Mouse (Mus musculus) macrophage (primary cell): Measurements from ENCODE around the gene Nrxn2. TPM values are rescaled to one million over a fixed set of nuclear protein-coding genes. Genes with fewer than 3 reads are reported as not detected.

Source experiments
- H3K27ac ChIP-seq: fragments of 350-480 bp; formaldehyde crosslinking; 2 replicates; pipeline ENCODE4 v1.9.0; 2021
- H3K36me3 ChIP-seq: fragments of 350-480 bp; formaldehyde crosslinking; 2 replicates; pipeline ENCODE4 v1.9.0; 2021; ENCODE audit errors: inconsistent target
- H3K4me3 ChIP-seq: fragments of 350-480 bp; formaldehyde crosslinking; 2 replicates; pipeline ENCODE4 v1.9.0; 2021; ENCODE audit errors: inconsistent target
- H3K79me2 ChIP-seq: fragments of 350-480 bp; formaldehyde crosslinking; 2 replicates; pipeline ENCODE4 v1.9.0; 2021; ENCODE audit errors: inconsistent target
- WGBS: methylation state at CpG from one replicate; pipeline ENCODE4 v1.1.7; 2026; ENCODE audit warnings: inconsistent platforms; ENCODE audit not compliant: missing documents; 5-methylcytosine and 5-hydroxymethylcytosine counted together
- polyA plus RNA-seq: library from polyadenylated mRNA; stranded (reverse); fragments of 250-400 nt; gene quantifications from 3 replicates; pipeline ENCODE4 v1.2.4, GENCODE M21; 2018; ENCODE audit warnings: inconsistent platforms

Gene Nrxn2
- polyA plus RNA-seq, 1 experiment from 2014 or later = not detected

DNA sequence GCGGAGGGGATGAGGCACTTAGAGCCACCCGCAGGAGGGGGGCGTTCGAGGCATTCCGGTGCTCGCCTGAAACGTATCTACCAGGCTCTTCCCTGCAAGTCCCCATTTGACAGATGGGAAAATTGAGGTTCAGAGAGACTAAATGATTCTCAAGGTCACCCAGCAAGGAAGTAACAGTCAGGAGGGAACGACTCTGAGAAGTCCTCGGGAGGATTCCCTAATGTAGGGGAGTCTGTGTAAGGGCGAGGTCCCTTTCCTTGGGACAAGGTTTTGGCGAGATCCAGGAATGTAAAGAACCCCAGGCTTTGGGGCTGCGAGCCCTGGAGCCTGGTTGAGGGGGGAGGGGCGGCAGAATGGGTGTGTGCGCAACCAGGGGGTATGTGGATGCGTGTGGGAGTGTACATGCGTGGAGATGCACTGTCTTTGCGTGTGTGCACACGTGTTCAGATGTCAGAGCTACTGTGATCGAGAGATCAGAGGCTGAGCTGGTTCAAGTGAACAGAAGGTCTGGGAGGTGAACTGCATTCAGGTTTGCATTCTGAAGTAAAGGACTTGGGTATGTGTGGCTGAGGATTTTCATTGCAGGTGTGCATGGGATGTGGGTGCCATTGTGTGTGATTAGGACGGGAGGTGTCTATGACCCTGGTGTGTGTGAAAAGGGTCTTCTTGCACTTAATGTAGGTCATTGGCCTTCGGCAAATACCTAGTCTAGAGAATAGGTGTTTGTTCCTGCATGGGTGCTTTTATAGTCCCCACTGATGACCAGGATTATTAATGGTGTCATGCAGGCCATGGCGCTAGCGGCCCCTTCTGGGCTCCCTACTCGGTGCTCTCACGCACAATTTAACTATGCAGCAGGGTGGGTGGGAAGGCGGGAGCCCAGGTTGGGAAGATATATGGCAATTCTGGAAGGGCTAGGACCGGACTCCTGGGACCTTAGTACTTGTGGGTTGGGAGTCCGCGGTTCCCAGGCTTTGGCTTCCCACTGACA, 18.1 kb upstream of the Nrxn2 start:
- 4% methylated on average over 29 of the region's 29 CpGs for WGBS
- Histone ChIP-seq H3K4me3 (no peak overlapping the region), H3K79me2 (no peaks in the 10 kb centered on the region), H3K27ac (no peak overlapping the region), H3K36me3 (no peaks in the 10 kb centered on the region)

DNA sequence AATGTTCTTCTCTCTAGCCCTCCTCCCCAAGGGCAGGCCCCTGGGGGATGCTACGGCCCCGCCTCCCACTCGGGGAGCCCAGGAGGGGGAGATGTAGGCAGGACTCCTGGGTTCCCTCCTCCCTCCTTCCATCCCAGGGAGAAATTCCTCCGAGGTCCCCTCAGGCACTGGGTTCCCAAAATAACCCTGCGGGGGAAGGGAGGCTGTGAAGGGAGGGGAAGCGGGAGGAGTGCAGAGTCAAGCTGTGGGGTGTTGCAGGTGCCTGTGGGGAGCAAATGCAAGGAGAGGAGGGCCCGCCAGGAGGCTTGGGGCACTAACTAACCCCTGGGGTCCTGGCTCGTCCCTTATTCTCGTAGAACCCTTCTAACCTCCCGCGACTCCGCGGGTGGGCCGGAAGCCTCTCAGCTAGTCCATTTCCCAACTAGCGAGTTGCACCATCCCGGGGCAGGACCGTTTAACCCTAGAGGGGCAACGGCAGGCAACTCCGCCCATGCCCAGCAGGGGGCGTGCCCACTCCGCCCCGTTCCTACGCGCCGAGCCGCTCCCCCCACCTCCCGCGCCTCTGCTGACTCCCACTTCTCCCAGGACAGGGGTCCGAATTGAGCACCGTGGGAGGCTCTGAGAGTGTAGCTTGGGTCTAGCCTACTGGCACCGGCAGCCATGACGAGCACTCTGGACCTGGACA, 17.3 kb upstream of the Nrxn2 start:
- no peaks in the 10 kb centered on the region for H3K36me3 ChIP-seq
- under 1% methylated on average over 32 of the region's 32 CpGs for WGBS
- H3K27ac ChIP-seq = no peak overlapping the region
- peak overlapping the region; percentile 22; the same call in 1 of the 2 replicates for H3K4me3 ChIP-seq
- H3K79me2 ChIP-seq = no peaks in the 10 kb centered on the region

DNA sequence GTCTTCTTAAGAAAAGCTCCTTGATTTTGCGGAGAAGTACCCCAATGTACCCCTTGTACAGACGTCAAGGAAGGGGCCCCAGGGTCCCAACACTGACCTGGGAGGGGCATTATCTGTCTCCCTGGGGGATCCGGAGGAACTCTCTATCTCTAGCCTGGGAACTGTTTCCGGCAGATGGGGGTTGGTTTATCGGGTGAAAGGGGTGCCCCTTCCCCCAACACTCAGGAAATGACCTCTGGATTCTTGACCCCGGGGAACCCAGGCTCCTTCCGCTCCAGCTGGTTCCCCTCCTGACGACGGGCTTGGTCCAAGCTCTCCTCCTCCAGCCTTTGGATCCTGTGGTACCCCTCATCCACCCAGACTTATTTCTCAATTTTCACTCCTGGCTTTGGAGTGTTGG, 16.6 kb upstream of the Nrxn2 start:
- no peaks in the 10 kb centered on the region for H3K79me2 ChIP-seq
- no peak overlapping the region for H3K27ac ChIP-seq
- no peaks in the 10 kb centered on the region for H3K36me3 ChIP-seq
- WGBS = 6% methylated on average over 9 of the region's 9 CpGs
- peak overlapping the region; percentile 22; the same call in 1 of the 2 replicates for H3K4me3 ChIP-seq

DNA sequence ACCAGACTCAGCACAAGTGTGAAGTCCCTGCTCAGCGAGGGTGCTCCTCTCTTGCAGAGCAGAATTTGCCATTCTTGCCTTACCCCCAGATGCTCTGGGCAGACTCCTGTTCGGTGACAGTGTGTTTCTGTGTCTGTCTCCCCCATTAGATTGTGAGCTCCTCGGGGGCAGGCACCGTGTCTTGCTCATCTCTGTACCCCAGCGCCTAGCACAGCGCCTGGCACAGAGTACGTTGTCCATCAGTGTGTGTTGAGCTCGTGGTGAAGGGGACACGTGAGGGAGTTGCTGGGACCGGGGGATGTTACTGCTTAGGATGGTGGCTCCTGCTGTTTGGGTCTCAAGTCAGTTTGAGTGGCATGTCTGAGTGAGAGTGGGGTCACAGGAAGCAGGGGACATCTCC, 14.7 kb upstream of the Nrxn2 start:
- Histone ChIP-seq H3K4me3 (no peak overlapping the region), H3K27ac (no peak overlapping the region), H3K79me2 (no peaks in the 10 kb centered on the region), H3K36me3 (no peaks in the 10 kb centered on the region)
- WGBS = 92% methylated on average over 9 of the region's 10 CpGs

DNA sequence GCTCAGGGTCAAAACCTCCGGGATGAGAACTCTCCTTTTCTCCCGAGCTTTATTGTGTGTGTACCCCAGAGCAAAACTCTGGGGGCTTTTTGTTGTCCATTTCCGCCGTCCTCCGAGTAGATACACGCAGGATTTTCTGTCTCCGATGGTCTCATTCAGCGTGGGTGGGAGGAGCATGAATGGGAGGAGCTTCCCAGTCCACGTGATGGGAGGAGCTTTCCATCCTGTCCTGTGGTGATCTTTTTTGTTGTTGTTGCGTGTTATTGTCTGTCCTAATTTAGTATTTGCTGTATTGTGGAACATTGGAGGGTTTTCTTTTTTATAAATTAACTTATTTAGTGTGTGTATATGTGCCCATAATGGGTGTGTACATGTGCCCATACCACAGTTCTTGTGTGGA, 13.1 kb upstream of the Nrxn2 start:
- H3K36me3 ChIP-seq = no peaks in the 10 kb centered on the region
- no peak overlapping the region for H3K27ac ChIP-seq
- H3K4me3 ChIP-seq = no peak overlapping the region
- no peaks in the 10 kb centered on the region for H3K79me2 ChIP-seq
- WGBS = 77% methylated on average over 10 of the region's 10 CpGs

DNA sequence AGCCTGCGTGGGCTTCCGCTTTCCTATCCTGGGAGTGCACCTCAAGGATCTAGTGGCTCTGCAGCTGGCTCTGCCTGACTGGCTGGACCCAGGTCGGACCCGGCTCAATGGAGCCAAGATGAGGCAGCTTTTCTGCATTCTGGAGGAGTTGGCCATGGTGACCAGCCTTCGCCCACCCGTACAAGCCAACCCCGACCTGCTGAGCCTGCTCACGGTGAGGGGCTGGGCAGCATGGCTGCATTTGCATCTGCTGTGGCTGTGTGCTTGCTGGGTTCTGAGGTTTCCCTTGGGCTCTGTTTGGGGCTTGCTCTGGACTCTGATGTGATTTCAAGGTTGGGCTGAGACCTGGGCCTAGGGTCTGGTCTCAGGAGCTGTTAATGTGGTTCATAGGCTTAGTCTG, 11.4 kb upstream of the Nrxn2 start:
- WGBS = 99% methylated on average over 6 of the region's 8 CpGs
- Histone ChIP-seq H3K4me3 (no peak overlapping the region), H3K27ac (no peak overlapping the region), H3K36me3 (no peaks in the 10 kb centered on the region), H3K79me2 (no peaks in the 10 kb centered on the region)

DNA sequence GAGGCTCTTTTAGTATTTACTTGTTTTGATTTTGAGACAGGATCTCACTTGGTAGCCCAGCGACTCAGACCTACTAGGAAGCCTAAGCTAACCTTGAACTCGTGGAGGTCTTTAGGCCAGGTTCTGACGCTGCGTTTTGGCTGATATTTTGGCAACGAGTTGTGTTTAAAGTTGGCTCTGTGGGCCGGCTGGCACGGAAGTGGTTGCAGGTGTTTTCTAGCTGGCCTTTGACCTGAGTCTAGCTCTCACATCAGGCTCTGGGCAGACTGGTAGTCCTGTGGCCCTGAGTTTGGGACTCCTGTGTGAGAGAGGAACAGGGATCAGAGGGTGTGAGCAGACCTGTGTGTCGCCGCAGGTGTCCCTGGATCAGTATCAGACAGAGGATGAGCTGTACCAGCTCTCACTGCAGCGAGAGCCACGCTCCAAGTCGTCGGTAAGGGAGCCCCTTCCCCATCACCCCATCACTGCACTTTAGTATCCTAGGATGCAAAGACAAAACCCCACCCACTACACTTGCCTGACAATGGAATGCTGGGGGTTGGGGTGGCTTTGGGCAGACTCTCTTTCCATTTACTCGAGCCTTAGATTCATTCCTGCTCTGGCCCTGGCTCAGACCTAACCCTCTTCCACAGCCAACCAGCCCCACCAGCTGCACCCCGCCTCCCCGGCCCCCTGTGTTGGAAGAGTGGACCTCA, 10.6 kb upstream of the Nrxn2 start:
- WGBS = 94% methylated on average over 16 of the region's 16 CpGs
- Histone ChIP-seq H3K79me2 (no peaks in the 10 kb centered on the region), H3K36me3 (no peaks in the 10 kb centered on the region), H3K27ac (no peak overlapping the region), H3K4me3 (no peak overlapping the region)

DNA sequence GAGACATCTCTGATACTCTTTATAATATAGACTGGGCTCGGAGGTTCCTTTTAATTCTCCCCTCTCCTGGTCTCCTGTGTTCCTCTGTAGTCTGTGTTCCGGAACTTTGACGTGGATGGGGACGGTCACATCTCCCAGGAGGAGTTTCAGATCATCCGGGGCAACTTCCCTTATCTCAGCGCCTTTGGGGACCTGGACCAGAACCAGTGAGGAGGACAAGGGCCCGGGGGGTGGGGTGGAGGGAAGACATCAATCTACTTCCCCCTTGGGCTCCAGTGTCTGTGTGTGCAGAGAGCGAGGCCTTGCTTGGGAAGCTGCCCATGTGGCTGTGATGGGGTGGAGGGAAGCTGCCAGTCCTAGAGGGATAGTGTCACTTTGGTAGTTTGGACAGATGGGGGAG, 9.8 kb upstream of the Nrxn2 start:
- WGBS = 47% methylated on average over 8 of the region's 8 CpGs
- H3K36me3 ChIP-seq = no peaks in the 10 kb centered on the region
- no peak overlapping the region for H3K4me3 ChIP-seq

DNA sequence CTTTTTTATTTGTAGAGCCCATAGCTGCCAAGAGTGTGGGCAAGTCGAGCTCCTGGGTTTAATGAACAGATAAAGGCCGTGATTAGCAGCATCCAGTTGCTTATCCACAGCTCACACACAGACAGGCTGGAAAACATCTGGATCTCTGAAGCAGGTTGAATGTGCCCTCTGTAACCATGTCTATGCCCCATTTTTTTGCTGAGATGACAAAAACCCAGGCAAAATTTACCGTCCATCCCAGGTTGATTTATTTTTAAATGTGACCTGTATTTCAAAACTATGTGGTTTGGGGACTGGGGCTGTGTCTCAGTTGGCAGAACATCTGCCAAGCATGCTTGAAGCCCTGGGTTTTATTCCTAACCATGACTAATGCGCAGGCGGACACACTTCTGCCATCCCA, 9.4 kb upstream of the Nrxn2 start:
- Histone ChIP-seq H3K79me2 (no peaks in the 10 kb centered on the region), H3K36me3 (no peaks in the 10 kb centered on the region), H3K4me3 (no peak overlapping the region), H3K27ac (no peak overlapping the region)
- WGBS = 98% methylated on average over 5 of the region's 5 CpGs

More for the DNA sequence above, 9.8 kb upstream of the Nrxn2 start:
- no peaks in the 10 kb centered on the region for H3K79me2 ChIP-seq
- H3K27ac ChIP-seq = no peak overlapping the region

DNA sequence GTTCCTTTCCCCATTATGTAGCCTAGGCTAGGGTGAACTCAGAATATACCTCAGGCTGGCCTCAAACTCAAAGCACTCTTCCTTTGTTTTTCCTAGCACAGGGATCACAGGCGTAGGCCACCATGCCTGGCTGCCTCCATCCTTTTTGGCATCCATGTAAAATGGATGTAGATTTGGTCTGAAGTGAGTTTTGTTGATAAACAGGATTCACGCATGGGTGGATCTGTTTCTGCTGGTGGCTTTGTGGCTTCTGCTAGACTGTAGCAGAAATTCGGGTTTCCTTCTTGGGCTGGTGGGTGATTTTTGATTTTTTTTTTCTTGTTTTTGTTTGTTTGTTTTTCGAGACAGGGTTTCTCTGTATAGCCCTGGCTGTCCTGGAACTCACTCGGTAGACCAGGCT, 8.6 kb upstream of the Nrxn2 start:
- WGBS = 91% methylated on average over 4 of the region's 5 CpGs
- Histone ChIP-seq H3K27ac (no peak overlapping the region), H3K79me2 (no peaks in the 10 kb centered on the region), H3K36me3 (no peaks in the 10 kb centered on the region), H3K4me3 (no peak overlapping the region)

DNA sequence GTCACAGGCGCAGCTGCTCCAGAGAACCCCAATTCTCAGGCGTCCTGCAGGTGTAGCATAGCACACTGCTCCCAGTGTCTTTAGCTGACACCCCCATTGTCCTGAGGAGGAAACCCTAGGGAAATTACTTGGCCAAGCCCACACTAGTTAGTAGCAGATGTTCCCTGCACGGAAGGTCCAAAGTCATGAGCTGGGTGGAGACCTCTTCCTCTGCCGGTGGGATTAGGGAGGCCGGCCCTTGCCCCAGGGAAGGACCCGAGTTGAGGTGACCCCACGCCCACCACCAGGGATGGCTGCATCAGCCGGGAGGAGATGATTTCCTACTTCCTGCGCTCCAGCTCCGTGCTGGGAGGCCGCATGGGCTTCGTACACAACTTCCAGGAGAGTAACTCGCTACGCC, 5.7 kb upstream of the Nrxn2 start:
- 98% methylated on average over 14 of the region's 14 CpGs for WGBS
- no peaks in the 10 kb centered on the region for H3K79me2 ChIP-seq
- no peak overlapping the region for H3K4me3 ChIP-seq
- no peaks in the 10 kb centered on the region for H3K36me3 ChIP-seq
- no peak overlapping the region for H3K27ac ChIP-seq

DNA sequence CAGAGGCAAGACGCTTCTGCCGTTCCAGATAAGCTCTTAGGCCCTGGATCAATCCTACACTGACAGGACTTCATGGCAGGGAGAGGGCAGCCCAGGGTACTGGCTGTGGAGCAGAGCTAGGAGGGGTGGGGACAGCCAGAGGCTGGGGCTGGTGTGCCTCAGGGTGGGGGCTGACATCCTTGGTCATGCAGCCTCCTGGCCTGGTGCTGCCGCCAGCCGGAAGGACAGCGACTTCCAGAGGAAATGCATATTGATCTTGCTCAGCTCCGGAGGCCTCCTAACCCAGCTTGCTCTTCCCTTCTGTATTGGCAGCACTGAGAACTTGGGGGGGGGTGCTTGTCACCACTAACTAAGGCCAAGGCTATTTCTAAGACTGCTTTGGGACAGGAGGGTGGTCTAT, 3.1 kb upstream of the Nrxn2 start:
- H3K79me2 ChIP-seq = no peaks in the 10 kb centered on the region
- no peaks in the 10 kb centered on the region for H3K36me3 ChIP-seq
- H3K4me3 ChIP-seq = no peak overlapping the region
- no peak overlapping the region for H3K27ac ChIP-seq
- 77% methylated on average over 5 of the region's 6 CpGs for WGBS

DNA sequence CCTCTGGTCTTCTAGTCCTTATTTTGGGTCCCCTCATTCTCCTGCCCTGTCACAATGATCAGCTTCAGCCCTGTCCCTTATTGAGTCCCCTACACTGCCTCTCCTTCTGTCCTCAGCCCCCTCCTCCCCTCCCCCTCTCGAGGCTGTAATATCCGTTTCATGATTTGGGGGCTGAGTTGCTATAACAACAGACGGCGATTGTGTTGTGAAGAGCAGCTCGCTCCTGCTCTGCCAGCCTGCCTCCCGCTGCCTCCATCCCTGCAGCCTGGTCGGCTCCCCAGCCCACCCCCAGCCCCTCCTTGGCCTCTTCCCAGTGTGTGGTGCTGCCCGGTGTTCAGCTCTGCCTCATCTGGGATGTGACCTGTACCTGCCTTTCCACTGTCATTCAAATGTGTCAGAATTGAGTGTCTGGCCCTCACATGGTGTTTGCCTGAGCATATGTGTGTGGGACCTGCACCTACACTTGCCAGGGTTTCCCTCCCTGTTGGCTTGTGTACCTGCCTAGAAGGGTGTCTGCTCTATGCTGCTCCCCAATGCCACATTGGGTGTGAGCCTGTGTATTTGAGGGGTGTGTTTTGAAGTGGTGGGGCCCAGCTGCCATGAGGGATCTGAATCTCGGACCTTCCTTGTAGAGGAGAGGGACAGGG, 2.3 kb upstream of the Nrxn2 start:
- Histone ChIP-seq H3K36me3 (no peaks in the 10 kb centered on the region), H3K27ac (no peak overlapping the region)
- WGBS = 59% methylated on average over 9 of the region's 9 CpGs

More for the DNA sequence above, 2.3 kb upstream of the Nrxn2 start:
- no peaks in the 10 kb centered on the region for H3K79me2 ChIP-seq
- no peak overlapping the region for H3K4me3 ChIP-seq
